Mouse (Mus musculus) heart, adult 8-10 months (tissue): ENCODE measurements around the gene Mia3. TPM values are rescaled to one million over a fixed set of nuclear protein-coding genes. Genes with fewer than 3 reads are reported as not detected.

Source experiments
- total RNA-seq, 4 experiments: library from RNA; stranded (reverse); gene quantifications; 2 replicates each; pipeline ENCODE4 v1.2.4; 2022

Mia3 gene
- total RNA-seq, 4 experiments from 2014 or later: 115 to 126 (median 124) TPM

Other genes starting within 250 kb of the Mia3 start
- gene Disp1, start 148.0 kb downstream of the Mia3 start, total RNA-seq: 1 to 10 TPM; 7.9 to 8.9 (median 8.0) TPM
- gene Aida, start 73.0 kb downstream of the Mia3 start, total RNA-seq: 10 to 100 TPM; 22.3 to 32.3 (median 28.5) TPM
- 10 to 100 TPM; 27.0 to 35.3 (median 32.5) TPM for gene Brox, start 72.3 kb downstream of the Mia3 start, total RNA-seq
- 10 to 100 TPM; 23.4 to 25.1 (median 23.9) TPM for gene Taf1a, start 19.4 kb upstream of the Mia3 start, total RNA-seq
- gene Hhipl2, start 48.7 kb upstream of the Mia3 start, total RNA-seq: not detected